Mouse (Mus musculus): ENCODE measurements around the gene Tmem45b. TPM values are rescaled to one million over a fixed set of nuclear protein-coding genes. Genes with fewer than 3 reads are reported as not detected.

Tmem45b gene
- polyA plus RNA-seq, 1 experiment from 2014 or later = 0.22 TPM

DNA sequence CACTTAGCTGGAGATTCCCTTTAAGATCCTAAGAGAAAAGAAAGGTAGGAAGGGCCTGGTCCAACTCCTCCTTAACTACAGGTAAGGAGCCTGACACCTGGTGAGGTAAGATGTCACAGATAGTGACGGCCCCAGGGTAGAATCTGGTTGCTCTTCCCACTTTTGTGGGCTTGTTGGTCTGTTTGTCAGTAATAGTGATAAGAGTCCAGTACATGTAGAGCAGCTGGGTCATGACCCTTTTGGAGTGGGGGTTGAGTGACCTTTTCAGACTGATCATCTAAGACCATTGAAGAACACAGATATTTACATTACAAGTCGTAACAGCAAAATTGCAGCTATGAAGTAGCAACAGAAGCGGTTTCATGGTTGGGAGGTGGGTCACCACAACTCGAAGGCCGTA, 77.1 kb downstream of the Tmem45b start:
- H3K4me1 ChIP-seq (replicated peaks) = peaks cover 28% of the 10 kb centered on the region
- 91% methylated on average over 5 of the region's 5 CpGs for WGBS
- H3K9me3 ChIP-seq = no peaks in the 10 kb centered on the region
- no peak overlapping the region for H3K27ac ChIP-seq
- no peak for ATAC-seq (ENCODE audit: low FRiP score)
- H3K4me3 ChIP-seq = peak overlapping the region; percentile 85
- H3K9ac ChIP-seq = peak overlapping the region; percentile 87; the same call in 1 of the 2 replicates
- H3K4me2 ChIP-seq = peak overlapping the region; percentile 74
- no peaks in the 10 kb centered on the region for H3K27me3 ChIP-seq
- peaks cover 27% of the 10 kb centered on the region for H3K36me3 ChIP-seq

DNA sequence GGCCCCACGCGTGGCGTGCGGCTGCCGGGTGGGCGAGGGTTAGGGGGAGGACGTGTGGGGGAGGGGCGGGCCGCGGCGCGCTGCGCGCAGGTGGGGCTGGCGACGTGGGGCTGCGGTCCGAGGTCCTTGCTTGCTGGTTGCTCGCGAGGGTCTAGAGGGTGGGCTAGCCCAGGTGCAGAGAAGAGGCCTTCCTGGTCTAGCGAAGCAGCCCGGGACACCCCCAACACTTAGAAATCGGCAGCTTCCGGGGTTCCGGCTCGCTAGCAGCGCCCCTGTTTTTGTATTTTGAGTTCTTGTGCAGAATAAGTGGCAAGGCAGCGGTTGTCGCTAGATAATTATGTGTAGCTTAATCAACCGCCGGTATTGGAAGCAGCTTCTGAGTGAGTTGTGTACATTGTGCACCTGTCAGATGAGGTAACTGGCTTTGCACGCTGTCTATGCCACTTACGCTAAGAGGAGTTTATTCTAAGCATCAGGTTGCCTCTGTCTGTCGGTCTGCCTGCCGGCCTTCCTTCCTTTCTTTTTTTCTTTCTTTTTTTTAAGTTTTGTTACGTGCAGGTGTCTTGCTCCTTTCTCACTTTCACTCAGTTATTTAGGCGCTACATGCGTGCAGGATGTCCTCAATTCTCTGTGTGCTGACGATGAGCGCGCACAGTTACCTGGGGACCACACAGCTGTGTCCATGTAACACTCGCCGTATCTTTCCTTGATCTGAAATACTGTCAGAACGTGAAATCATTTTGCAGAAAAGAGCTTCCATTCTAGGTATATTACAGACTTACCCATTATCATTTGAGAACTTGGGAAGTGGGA, 77.7 kb downstream of the Tmem45b start:
- ATAC-seq (ENCODE audit: low FRiP score) = peak; percentile 84
- WGBS = 12% methylated on average over 41 of the region's 44 CpGs

DNA sequence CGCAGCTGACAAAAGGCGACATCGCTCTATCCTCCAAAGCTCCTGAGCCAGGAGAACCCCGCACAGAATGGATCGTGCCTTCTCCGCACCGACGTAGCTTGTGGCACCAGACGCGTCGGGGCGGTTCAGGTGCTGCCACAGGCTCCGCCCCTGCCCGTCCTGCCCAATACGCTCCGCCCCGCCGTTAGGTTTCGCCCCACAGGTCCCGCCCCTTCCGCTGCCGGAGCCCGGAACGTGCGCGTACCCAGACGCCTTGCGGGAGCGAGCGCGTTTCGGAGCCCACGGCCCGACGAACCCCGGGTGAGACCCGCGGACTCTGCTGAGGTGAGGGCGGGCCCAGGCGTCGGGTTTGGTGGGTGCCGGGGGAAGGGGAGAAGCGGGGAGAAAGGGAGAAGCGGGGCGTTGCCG, 78.3 kb downstream of the Tmem45b start, which contains the start of gene Nfrkb:
Gene Nfrkb (plus strand): TSS at position 246 of the 408 bp plus-strand sequence.
- Histone ChIP-seq H3K27ac (peak within 1 kb of the TSS; percentile 83), H3K9ac (peak within 1 kb of the TSS; percentile 87)
- peak; percentile 97 for ATAC-seq (ENCODE audit: low FRiP score)

More for the DNA sequence above, 77.7 kb downstream of the Tmem45b start:
- peaks cover 21% of the 10 kb centered on the region for H3K36me3 ChIP-seq
- no peaks in the 10 kb centered on the region for H3K9me3 ChIP-seq
- H3K4me2 ChIP-seq = peak overlapping the region; percentile 74
- H3K4me3 ChIP-seq = peak overlapping the region; percentile 85
- H3K27ac ChIP-seq = peak overlapping the region; percentile 83
- H3K9ac ChIP-seq = peak overlapping the region; percentile 87
- no peaks in the 10 kb centered on the region for H3K27me3 ChIP-seq
- peaks cover 28% of the 10 kb centered on the region for H3K4me1 ChIP-seq (replicated peaks)

DNA sequence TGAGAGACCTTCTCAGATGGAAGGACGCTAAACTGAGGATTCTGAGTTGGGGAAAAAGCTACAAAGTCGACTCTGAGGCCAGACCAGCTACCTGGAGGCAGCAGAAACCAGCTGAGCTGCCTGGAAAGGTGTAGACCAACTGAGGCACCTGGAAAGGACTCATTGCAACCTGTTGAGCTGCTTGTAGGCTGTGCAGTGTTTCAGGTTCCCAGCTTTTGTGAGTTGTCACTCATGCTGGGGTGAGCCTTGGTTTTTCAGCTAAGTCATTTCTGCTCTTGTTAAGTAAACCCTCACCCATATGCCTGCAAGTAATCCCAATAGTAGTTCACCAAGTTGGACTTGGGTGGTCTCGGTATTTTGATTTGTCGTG, 78.8 kb downstream of the Tmem45b start:
- H3K27me3 ChIP-seq = no peaks in the 10 kb centered on the region
- H3K36me3 ChIP-seq = peaks cover 10% of the 10 kb centered on the region
- peaks cover 28% of the 10 kb centered on the region for H3K4me1 ChIP-seq (replicated peaks)
- peak overlapping the region; percentile 74 for H3K4me2 ChIP-seq
- no peaks in the 10 kb centered on the region for H3K9me3 ChIP-seq
- WGBS = 25% methylated on average over 4 of the region's 4 CpGs
- H3K27ac ChIP-seq = no peak overlapping the region
- H3K4me3 ChIP-seq = peak overlapping the region; percentile 85
- H3K9ac ChIP-seq = peak overlapping the region; percentile 87
- no peak; the same call in 1 of the 2 replicates for ATAC-seq (ENCODE audit: low FRiP score)

More for the DNA sequence above, 78.3 kb downstream of the Tmem45b start, which contains the start of gene Nfrkb:
- Histone ChIP-seq H3K27me3 (no peaks in the 10 kb centered on the region), H3K4me1 (replicated peaks) (peaks cover 28% of the 10 kb centered on the region), H3K4me3 (peak within 1 kb of the TSS; percentile 85), H3K9me3 (no peaks in the 10 kb centered on the region), H3K36me3 (peaks cover 15% of the 10 kb centered on the region), H3K4me2 (peak within 1 kb of the TSS; percentile 74)
- under 1% methylated on average over 46 of the region's 46 CpGs for WGBS

DNA sequence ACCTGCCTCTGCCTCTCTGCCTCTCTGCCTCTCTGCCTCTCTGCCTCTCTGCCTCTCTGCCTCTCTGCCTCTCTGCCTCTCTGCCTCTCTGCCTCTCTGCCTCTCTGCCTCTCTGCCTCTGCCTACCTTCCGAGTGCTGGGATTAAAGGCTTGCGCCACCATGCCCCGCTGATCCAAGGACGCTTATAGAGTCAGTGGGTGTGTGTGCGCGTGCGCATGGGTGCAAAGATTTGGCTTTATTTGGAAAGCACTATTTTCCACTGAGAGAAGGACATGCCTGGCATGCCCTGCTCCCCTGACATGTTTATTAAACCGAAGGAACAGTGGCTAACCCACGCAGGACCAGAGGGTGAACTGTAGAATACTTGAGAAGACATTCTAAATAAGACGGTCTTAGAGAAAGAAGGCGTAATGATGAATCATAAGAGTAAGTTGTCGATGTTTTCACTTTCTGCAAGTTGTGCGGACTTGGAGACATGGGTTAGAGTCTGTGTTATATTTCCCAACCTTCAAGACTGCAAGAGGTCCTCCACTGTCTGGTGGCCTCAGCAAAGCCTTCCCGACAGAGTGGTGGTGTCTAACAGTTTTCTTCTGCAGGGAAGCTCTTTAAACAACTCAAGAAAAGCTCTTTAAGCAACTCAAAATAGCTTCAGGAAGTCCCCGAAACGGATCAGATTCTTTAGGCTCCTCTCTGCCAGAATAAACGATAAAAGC, 79.3 kb downstream of the Tmem45b start:
- WGBS = 86% methylated on average over 17 of the region's 17 CpGs
- H3K4me1 ChIP-seq (replicated peaks) = peaks cover 28% of the 10 kb centered on the region
- H3K36me3 ChIP-seq = peaks cover 5% of the 10 kb centered on the region
- H3K4me2 ChIP-seq = peak overlapping the region; percentile 74; the same call in 1 of the 2 replicates
- H3K27me3 ChIP-seq = no peaks in the 10 kb centered on the region
- no peak for ATAC-seq (ENCODE audit: low FRiP score)
- no peak overlapping the region for H3K27ac ChIP-seq
- H3K4me3 ChIP-seq = peak overlapping the region; percentile 85; the same call in 1 of the 2 replicates
- H3K9ac ChIP-seq = no peak overlapping the region; the same call in 1 of the 2 replicates
- H3K9me3 ChIP-seq = no peaks in the 10 kb centered on the region

DNA sequence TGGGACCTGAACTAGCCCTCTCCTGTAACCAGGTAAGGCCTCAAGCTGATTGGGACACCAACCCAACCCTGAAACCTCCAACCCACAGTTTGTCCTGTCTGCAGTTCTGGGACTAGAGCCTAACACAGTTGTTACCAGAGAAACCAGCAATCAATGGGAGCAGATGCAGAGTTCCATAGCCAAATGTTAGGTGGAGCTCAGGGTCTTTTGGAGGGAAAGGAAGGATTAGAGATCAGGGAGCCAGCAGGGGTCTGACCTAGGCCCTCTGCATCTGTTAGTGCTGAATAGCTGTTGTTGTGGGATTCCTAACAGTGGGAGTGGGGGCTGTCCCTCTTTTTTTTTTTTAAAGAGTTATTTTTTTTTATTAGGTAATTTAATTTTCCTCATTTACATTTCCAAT, 87.6 kb downstream of the Tmem45b start:
- ATAC-seq (ENCODE audit: low FRiP score) = no peak
- no peaks in the 10 kb centered on the region for H3K4me1 ChIP-seq (replicated peaks)
- H3K27ac ChIP-seq = no peak overlapping the region
- no peaks in the 10 kb centered on the region for H3K27me3 ChIP-seq
- peaks cover 47% of the 10 kb centered on the region for H3K36me3 ChIP-seq
- H3K4me2 ChIP-seq = no peak overlapping the region
- no peak overlapping the region for H3K9ac ChIP-seq
- H3K4me3 ChIP-seq = no peak overlapping the region
- peaks cover 10% of the 10 kb centered on the region; the same call in 1 of the 2 replicates for H3K9me3 ChIP-seq

Other genes starting within 250 kb of the Tmem45b start
- 7.9 and 8.6 TPM in 2 replicates for gene Prdm10, start 183.9 kb downstream of the Tmem45b start, polyA plus RNA-seq (2015; fragmentation: Nextera tagmentation; extraction: Ambion mirVana)
- 26.9 and 28.3 TPM in 2 replicates for gene Nfrkb, start 78.3 kb downstream of the Tmem45b start, polyA plus RNA-seq (2015; fragmentation: Nextera tagmentation; extraction: Ambion mirVana)